In the genomic region with DNA sequence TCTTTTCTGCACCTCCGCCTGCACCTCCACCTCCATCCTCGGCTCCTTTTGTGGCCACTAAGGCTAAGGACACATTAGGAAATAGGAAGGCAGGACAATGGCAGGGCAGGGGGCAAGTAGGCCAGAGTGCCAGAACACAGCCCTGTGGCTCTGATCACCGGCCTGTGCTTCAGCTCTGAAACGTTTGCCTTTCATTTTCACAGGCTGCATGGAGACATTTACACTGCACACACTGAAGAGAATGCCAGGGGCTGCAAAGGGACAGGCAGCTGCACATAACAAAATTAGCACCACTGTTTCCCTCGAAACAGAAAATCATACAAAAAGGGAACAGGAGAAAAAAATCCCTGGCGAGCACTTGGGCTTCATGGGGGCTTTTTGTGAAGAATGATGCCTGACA, we compare ENCODE assay signal across 16 mouse cellular contexts.
DNase-seq lines count a peak whose midpoint lies in the region; ATAC-seq and TF ChIP-seq lines count a peak whose summit lies in the region.
"Had no signal": no experiment of that assay in that cellular context is flagged by ENCODE, and none has a peak within 500 bp of the region (broad histone marks: within the 10 kb centered on the region; RNA-seq: fewer than 3 reads in every experiment).

No protein-coding gene starts in this region.

- no peak overlapping the region for H3K4me2 ChIP-seq in hindbrain, embryonic 13.5 days
- H3K4me2 ChIP-seq in hindbrain, embryonic 12.5 days (replicated peaks), result no peak overlapping the region
- H3K4me2 ChIP-seq in forebrain, embryonic 12.5 days, result no peak overlapping the region
- no peak overlapping the region for H3K4me2 ChIP-seq in hindbrain, postnatal 0 days (ENCODE audit: low read depth, low read length)
- no peak overlapping the region for H3K4me2 ChIP-seq in stomach, postnatal 0 days (replicated peaks; ENCODE audit: low read depth)
- H3K4me2 ChIP-seq: embryonic facial prominence, embryonic 12.5 days had no signal

- DNase-seq in A20 (ENCODE audit: low read depth, low spot score), result peak; percentile 4
- peak; percentile 23 for DNase-seq in hindbrain, postnatal 0 days (ENCODE audit: low spot score)
- no peak for DNase-seq in stomach, postnatal 0 days (ENCODE audit: low spot score)
- DNase-seq: cerebellum, adult 9-10 months; kidney, adult 2 months; kidney, postnatal 25 days; layer of hippocampus, adult 9-11 months; right cerebral cortex, adult 18-20 months; thymus, postnatal 14 days had no signal

- 17% methylated on average over 6 of the region's 6 CpGs for WGBS in hindbrain, embryonic 13.5 days
- 15% methylated on average over 6 of the region's 6 CpGs for WGBS in hindbrain, embryonic 12.5 days
- WGBS in forebrain, embryonic 12.5 days, result 16% methylated on average over 6 of the region's 6 CpGs
- WGBS in hindbrain, postnatal 0 days, result 24% methylated on average over 6 of the region's 6 CpGs
- WGBS in stomach, postnatal 0 days, result 54% methylated on average over 6 of the region's 6 CpGs

- no peak for TF ChIP-seq EP300 in stomach, postnatal 0 days (optimal IDR thresholded peaks at IDR 0.05)

- H3K27ac ChIP-seq in hindbrain, embryonic 13.5 days, result peak overlapping the region; percentile 58; the same call in 1 of the 2 replicates
- H3K27ac ChIP-seq in hindbrain, embryonic 12.5 days, result no peak overlapping the region
- H3K27ac ChIP-seq in forebrain, embryonic 12.5 days, result peak overlapping the region; percentile 63
- peak overlapping the region; percentile 3; the same call in 1 of the 2 replicates for H3K27ac ChIP-seq in hindbrain, postnatal 0 days
- H3K27ac ChIP-seq in stomach, postnatal 0 days (replicated peaks), result no peak overlapping the region
- H3K27ac ChIP-seq: embryonic facial prominence, embryonic 12.5 days; heart, embryonic 10.5 days; liver, embryonic 14.5 days had no signal

- no peaks in the 10 kb centered on the region for H3K36me3 ChIP-seq in hindbrain, embryonic 13.5 days
- no peaks in the 10 kb centered on the region for H3K36me3 ChIP-seq in hindbrain, embryonic 12.5 days
- H3K36me3 ChIP-seq in forebrain, embryonic 12.5 days (replicated peaks), result no peaks in the 10 kb centered on the region
- no peaks in the 10 kb centered on the region for H3K36me3 ChIP-seq in hindbrain, postnatal 0 days (ENCODE audit: insufficient read depth, low read length)
- no peaks in the 10 kb centered on the region for H3K36me3 ChIP-seq in stomach, postnatal 0 days (ENCODE audit: control insufficient read depth, insufficient read depth, low read length)
- H3K36me3 ChIP-seq: embryonic facial prominence, embryonic 12.5 days; heart, embryonic 10.5 days had no signal

- no peak for TF ChIP-seq CTCF in hindbrain, postnatal 0 days (IDR thresholded peaks at IDR 0.05; ENCODE audit: low read depth)
- no peak for TF ChIP-seq CTCF in stomach, postnatal 0 days (IDR thresholded peaks at IDR 0.05; ENCODE audit: low read depth)

- H3K4me3 ChIP-seq in hindbrain, embryonic 13.5 days, result no peak overlapping the region
- H3K4me3 ChIP-seq in hindbrain, embryonic 12.5 days, result no peak overlapping the region
- no peak overlapping the region for H3K4me3 ChIP-seq in forebrain, embryonic 12.5 days (replicated peaks)
- no peak overlapping the region for H3K4me3 ChIP-seq in hindbrain, postnatal 0 days (ENCODE audit: low read length)
- H3K4me3 ChIP-seq in stomach, postnatal 0 days (ENCODE audit: low read depth, low read length), result no peak overlapping the region
- H3K4me3 ChIP-seq: embryonic facial prominence, embryonic 12.5 days; heart, embryonic 10.5 days had no signal

- ATAC-seq in hindbrain, embryonic 13.5 days (ENCODE audit: low FRiP score), result no peak
- no peak for ATAC-seq in hindbrain, embryonic 12.5 days (ENCODE audit: low FRiP score)
- ATAC-seq in forebrain, embryonic 12.5 days (ENCODE audit: low FRiP score), result no peak
- ATAC-seq in hindbrain, postnatal 0 days, result no peak
- no peak for ATAC-seq in stomach, postnatal 0 days (ENCODE audit: low FRiP score, low TSS enrichment)
- no peak for ATAC-seq in erythroblast, adult 5-6 weeks (replicated peaks; ENCODE audit: low FRiP score, poor library complexity, severe bottlenecking)

- peaks cover 27% of the 10 kb centered on the region for H3K4me1 ChIP-seq in hindbrain, embryonic 13.5 days (replicated peaks)
- peaks cover 5% of the 10 kb centered on the region; the same call in 1 of the 2 replicates for H3K4me1 ChIP-seq in hindbrain, embryonic 12.5 days
- H3K4me1 ChIP-seq in forebrain, embryonic 12.5 days, result peaks cover 16% of the 10 kb centered on the region
- H3K4me1 ChIP-seq in hindbrain, postnatal 0 days (ENCODE audit: insufficient read depth, low read length), result no peaks in the 10 kb centered on the region
- no peaks in the 10 kb centered on the region for H3K4me1 ChIP-seq in stomach, postnatal 0 days (replicated peaks; ENCODE audit: control insufficient read depth, insufficient read depth)

- H3K9me3 ChIP-seq in hindbrain, embryonic 13.5 days, result no peaks in the 10 kb centered on the region
- H3K9me3 ChIP-seq in hindbrain, embryonic 12.5 days (replicated peaks), result no peaks in the 10 kb centered on the region
- H3K9me3 ChIP-seq in forebrain, embryonic 12.5 days, result no peaks in the 10 kb centered on the region
- H3K9me3 ChIP-seq in hindbrain, postnatal 0 days (ENCODE audit: low read length), result no peaks in the 10 kb centered on the region
- no peaks in the 10 kb centered on the region for H3K9me3 ChIP-seq in stomach, postnatal 0 days (ENCODE audit: control insufficient read depth, low read length)
- H3K9me3 ChIP-seq: embryonic facial prominence, embryonic 12.5 days; heart, embryonic 10.5 days had no signal

- 0 out of 2 replicates have a peak overlapping the region, but pooled peaks have one; percentile 13 for H3K9ac ChIP-seq in hindbrain, embryonic 13.5 days
- no peak overlapping the region for H3K9ac ChIP-seq in hindbrain, embryonic 12.5 days
- 0 out of 2 replicates have a peak overlapping the region, but pooled peaks have one; percentile 7 for H3K9ac ChIP-seq in forebrain, embryonic 12.5 days
- no peak overlapping the region for H3K9ac ChIP-seq in hindbrain, postnatal 0 days (replicated peaks; ENCODE audit: low read length)
- H3K9ac ChIP-seq in stomach, postnatal 0 days (ENCODE audit: low read length), result no peak overlapping the region
- H3K9ac ChIP-seq: embryonic facial prominence, embryonic 12.5 days; liver, embryonic 14.5 days had no signal

- H3K27me3 ChIP-seq in hindbrain, embryonic 13.5 days, result no peaks in the 10 kb centered on the region
- H3K27me3 ChIP-seq in hindbrain, embryonic 12.5 days, result no peaks in the 10 kb centered on the region
- no peaks in the 10 kb centered on the region for H3K27me3 ChIP-seq in forebrain, embryonic 12.5 days
- no peaks in the 10 kb centered on the region for H3K27me3 ChIP-seq in hindbrain, postnatal 0 days (ENCODE audit: insufficient read depth, low read length)
- H3K27me3 ChIP-seq in stomach, postnatal 0 days (ENCODE audit: control insufficient read depth, insufficient read depth, low read length), result no peaks in the 10 kb centered on the region
- H3K27me3 ChIP-seq: embryonic facial prominence, embryonic 12.5 days had no signal

Comparison
In these comparisons a context has a peak if more than half of its experiments do, and no peak if none do; other contexts are left out.
1. H3K27ac ChIP-seq: peak in hindbrain, embryonic 13.5 days (single experiment), forebrain, embryonic 12.5 days (single experiment) and hindbrain, postnatal 0 days (single experiment); none in hindbrain, embryonic 12.5 days (single experiment) and stomach, postnatal 0 days (single experiment).
2. H3K9ac ChIP-seq: peak in hindbrain, embryonic 13.5 days (single experiment) and forebrain, embryonic 12.5 days (single experiment); none in hindbrain, embryonic 12.5 days (single experiment), hindbrain, postnatal 0 days (single experiment) and stomach, postnatal 0 days (single experiment).